Mouse (Mus musculus) layer of hippocampus, adult 8-10 months (tissue): ENCODE measurements around the gene Rufy3. TPM values are rescaled to one million over a fixed set of nuclear protein-coding genes. Genes with fewer than 3 reads are reported as not detected.
A peak's percentile ranks its signal among the peaks of the same experiment; 100 is the strongest.

Experiments
- DNase-seq, 2 experiments: peaks; one replicate each; pipeline ENCODE4 v3.0.0; 2022; ENCODE audit warnings: low spot score in 2 of 2
- total RNA-seq, 4 experiments: library from RNA; stranded (reverse); gene quantifications; 2 replicates each; pipeline ENCODE4 v1.2.4; 2022

Rufy3 gene
- total RNA-seq, 4 experiments from 2014 or later, result 157 to 193 (median 180) TPM

- no peak for DNase-seq
Observed at GRCm38 (mm10) chr5:88575506-88576338, 10.9 kb downstream of the Rufy3 start.

GRCm38 (mm10) chr5:88580681-88581080, 15.8 kb downstream of the Rufy3 start:
- DNase-seq, result no peak

- no peak for DNase-seq
Observed at GRCm38 (mm10) chr5:88581343-88581742, 16.5 kb downstream of the Rufy3 start.

- DNase-seq, result peak; percentile 94 to 95
Observed at GRCm38 (mm10) chr5:88583271-88584031, 18.6 kb downstream of the Rufy3 start.

GRCm38 (mm10) chr5:88584061-88584460, 19.2 kb downstream of the Rufy3 start:
- DNase-seq, result peak; percentile 40

GRCm38 (mm10) chr5:88586407-88587174, 21.8 kb downstream of the Rufy3 start:
- no peak for DNase-seq

GRCm38 (mm10) chr5:88587211-88587934, 22.5 kb downstream of the Rufy3 start:
- DNase-seq, result no peak

GRCm38 (mm10) chr5:88588481-88588880, 23.6 kb downstream of the Rufy3 start:
- no peak for DNase-seq

- DNase-seq, result no peak
Observed at GRCm38 (mm10) chr5:88593421-88594172, 28.8 kb downstream of the Rufy3 start.

GRCm38 (mm10) chr5:88594173-88594569, 29.3 kb downstream of the Rufy3 start:
- DNase-seq, result no peak

- no peak for DNase-seq
Observed at GRCm38 (mm10) chr5:88595537-88596455, 31.0 kb downstream of the Rufy3 start.

- no peak for DNase-seq
Observed at GRCm38 (mm10) chr5:88598961-88599360, 34.1 kb downstream of the Rufy3 start.

GRCm38 (mm10) chr5:88602030-88602429, 37.2 kb downstream of the Rufy3 start:
- no peak for DNase-seq

- DNase-seq, result no peak
Observed at GRCm38 (mm10) chr5:88602713-88603112, 37.9 kb downstream of the Rufy3 start.

GRCm38 (mm10) chr5:88604046-88604445, 39.2 kb downstream of the Rufy3 start:
- DNase-seq, result no peak

GRCm38 (mm10) chr5:88604641-88605358, 40.0 kb downstream of the Rufy3 start:
- no peak for DNase-seq

- peak; percentile 21 to 37 for DNase-seq
Observed at GRCm38 (mm10) chr5:88614129-88614528, 49.3 kb downstream of the Rufy3 start.

- DNase-seq, result no peak
Observed at GRCm38 (mm10) chr5:88616988-88617387, 52.1 kb downstream of the Rufy3 start.

GRCm38 (mm10) chr5:88627545-88627944, 62.7 kb downstream of the Rufy3 start:
- peak in 1 of 2 experiments; percentile 1 for DNase-seq
